Mouse (Mus musculus): ENCODE results near the gene Coro2b.
A peak's percentile ranks its signal among the peaks of the same experiment; 100 is the strongest.

Gene Coro2b

GRCm38 (mm10) chr9:62435613-62436318 lies 101.1 kb downstream of the Coro2b start:
- no peaks in the 10 kb centered on the region for H3K27me3 ChIP-seq (ENCODE audit: control insufficient read depth, insufficient read depth, low read length, poor library complexity, severe bottlenecking)
- no peak for DNase-seq (ENCODE audit: low read depth, low spot score)
- H3K36me3 ChIP-seq (ENCODE audit: control insufficient read depth, insufficient read depth, low read length, poor library complexity, severe bottlenecking) = no peaks in the 10 kb centered on the region

GRCm38 (mm10) chr9:62432261-62433060 lies 104.4 kb downstream of the Coro2b start:
- no peak for DNase-seq (ENCODE audit: low read depth, low spot score)
- Histone ChIP-seq H3K27me3 (ENCODE audit: control insufficient read depth, insufficient read depth, low read length, poor library complexity, severe bottlenecking) (no peaks in the 10 kb centered on the region), H3K36me3 (ENCODE audit: control insufficient read depth, insufficient read depth, low read length, poor library complexity, severe bottlenecking) (no peaks in the 10 kb centered on the region)

GRCm38 (mm10) chr9:62430741-62431140 lies 106.1 kb downstream of the Coro2b start:
- DNase-seq (ENCODE audit: low read depth, low spot score) = no peak
- H3K27me3 ChIP-seq (ENCODE audit: control insufficient read depth, insufficient read depth, low read length, poor library complexity, severe bottlenecking) = no peaks in the 10 kb centered on the region
- H3K36me3 ChIP-seq (ENCODE audit: control insufficient read depth, insufficient read depth, low read length, poor library complexity, severe bottlenecking) = no peaks in the 10 kb centered on the region

GRCm38 (mm10) chr9:62427010-62427409 lies 109.8 kb downstream of the Coro2b start:
- no peaks in the 10 kb centered on the region for H3K36me3 ChIP-seq (ENCODE audit: control insufficient read depth, insufficient read depth, low read length, poor library complexity, severe bottlenecking)
- no peak for DNase-seq (ENCODE audit: low read depth, low spot score)

GRCm38 (mm10) chr9:62426531-62426930 lies 110.3 kb downstream of the Coro2b start:
- no peaks in the 10 kb centered on the region for H3K27me3 ChIP-seq (ENCODE audit: control insufficient read depth, insufficient read depth, low read length, poor library complexity, severe bottlenecking)
- no peak for DNase-seq (ENCODE audit: low read depth, low spot score)
- no peaks in the 10 kb centered on the region for H3K36me3 ChIP-seq (ENCODE audit: control insufficient read depth, insufficient read depth, low read length, poor library complexity, severe bottlenecking)

More at GRCm38 (mm10) chr9:62427010-62427409, 109.8 kb downstream of the Coro2b start:
- no peaks in the 10 kb centered on the region for H3K27me3 ChIP-seq (ENCODE audit: control insufficient read depth, insufficient read depth, low read length, poor library complexity, severe bottlenecking)

GRCm38 (mm10) chr9:62426021-62426420 lies 110.8 kb downstream of the Coro2b start:
- H3K27me3 ChIP-seq (ENCODE audit: control insufficient read depth, insufficient read depth, low read length, poor library complexity, severe bottlenecking) = no peaks in the 10 kb centered on the region
- DNase-seq (ENCODE audit: low read depth, low spot score) = no peak
- no peaks in the 10 kb centered on the region for H3K36me3 ChIP-seq (ENCODE audit: control insufficient read depth, insufficient read depth, low read length, poor library complexity, severe bottlenecking)

GRCm38 (mm10) chr9:62425265-62425664 lies 111.6 kb downstream of the Coro2b start:
- H3K36me3 ChIP-seq (ENCODE audit: control insufficient read depth, insufficient read depth, low read length, poor library complexity, severe bottlenecking) = no peaks in the 10 kb centered on the region
- no peak for DNase-seq (ENCODE audit: low read depth, low spot score)
- no peaks in the 10 kb centered on the region for H3K27me3 ChIP-seq (ENCODE audit: control insufficient read depth, insufficient read depth, low read length, poor library complexity, severe bottlenecking)

GRCm38 (mm10) chr9:62423871-62424270 lies 113.0 kb downstream of the Coro2b start:
- Histone ChIP-seq H3K36me3 (ENCODE audit: control insufficient read depth, insufficient read depth, low read length, poor library complexity, severe bottlenecking) (no peaks in the 10 kb centered on the region), H3K27me3 (ENCODE audit: control insufficient read depth, insufficient read depth, low read length, poor library complexity, severe bottlenecking) (no peaks in the 10 kb centered on the region)
- no peak for DNase-seq (ENCODE audit: low read depth, low spot score)

GRCm38 (mm10) chr9:62422926-62423325 lies 113.9 kb downstream of the Coro2b start:
- Histone ChIP-seq H3K36me3 (ENCODE audit: control insufficient read depth, insufficient read depth, low read length, poor library complexity, severe bottlenecking) (no peaks in the 10 kb centered on the region), H3K27me3 (ENCODE audit: control insufficient read depth, insufficient read depth, low read length, poor library complexity, severe bottlenecking) (no peaks in the 10 kb centered on the region)
- DNase-seq (ENCODE audit: low read depth, low spot score) = no peak

GRCm38 (mm10) chr9:62421911-62422310 lies 114.9 kb downstream of the Coro2b start:
- DNase-seq (ENCODE audit: low read depth, low spot score) = no peak
- Histone ChIP-seq H3K36me3 (ENCODE audit: control insufficient read depth, insufficient read depth, low read length, poor library complexity, severe bottlenecking) (no peaks in the 10 kb centered on the region), H3K27me3 (ENCODE audit: control insufficient read depth, insufficient read depth, low read length, poor library complexity, severe bottlenecking) (no peaks in the 10 kb centered on the region)

- H3K36me3 ChIP-seq (ENCODE audit: control insufficient read depth, insufficient read depth, low read length, poor library complexity, severe bottlenecking) = no peaks in the 10 kb centered on the region
- DNase-seq (ENCODE audit: low read depth, low spot score) = peak; percentile 25
- H3K27me3 ChIP-seq (ENCODE audit: control insufficient read depth, insufficient read depth, low read length, poor library complexity, severe bottlenecking) = no peaks in the 10 kb centered on the region
These were observed 115.8 kb downstream of the Coro2b start for GRCm38 (mm10) chr9:62421027-62421426.

GRCm38 (mm10) chr9:62420261-62420917 lies 116.5 kb downstream of the Coro2b start:
- Histone ChIP-seq H3K36me3 (ENCODE audit: control insufficient read depth, insufficient read depth, low read length, poor library complexity, severe bottlenecking) (no peaks in the 10 kb centered on the region), H3K27me3 (ENCODE audit: control insufficient read depth, insufficient read depth, low read length, poor library complexity, severe bottlenecking) (no peaks in the 10 kb centered on the region)
- DNase-seq (ENCODE audit: low read depth, low spot score) = no peak

- Histone ChIP-seq H3K27me3 (ENCODE audit: control insufficient read depth, insufficient read depth, low read length, poor library complexity, severe bottlenecking) (no peaks in the 10 kb centered on the region), H3K36me3 (ENCODE audit: control insufficient read depth, insufficient read depth, low read length, poor library complexity, severe bottlenecking) (no peaks in the 10 kb centered on the region)
- DNase-seq (ENCODE audit: low read depth, low spot score) = peak; percentile 14
These were observed 118.1 kb downstream of the Coro2b start for GRCm38 (mm10) chr9:62418742-62419141.

GRCm38 (mm10) chr9:62407357-62408146 lies 129.3 kb downstream of the Coro2b start:
- DNase-seq (ENCODE audit: low read depth, low spot score) = no peak
- no peaks in the 10 kb centered on the region for H3K36me3 ChIP-seq (ENCODE audit: control insufficient read depth, insufficient read depth, low read length, poor library complexity, severe bottlenecking)
- H3K27me3 ChIP-seq (ENCODE audit: control insufficient read depth, insufficient read depth, low read length, poor library complexity, severe bottlenecking) = no peaks in the 10 kb centered on the region

Data from splenic B cell, adult 2 months (primary cell).